Mouse (Mus musculus): Measurements from ENCODE around the gene Dqx1.

- TF ChIP-seq POLR2A (IDR thresholded peaks at IDR 0.05; ENCODE audit: low read depth, low read length) (no peak), CTCF (IDR thresholded peaks at IDR 0.05; ENCODE audit: extremely low read depth, insufficient read length, insufficient replicate concordance, low read depth, low read length) (no peak)
Observed at GRCm38 (mm10) chr6:83031921-83032590, 25.6 kb upstream of the Dqx1 start.

Measured in small intestine, adult 2 months (tissue).